Mouse (Mus musculus) heart, postnatal 10 days (tissue): ENCODE data around the gene Gnb1l. TPM values are rescaled to one million over a fixed set of nuclear protein-coding genes. Genes with fewer than 3 reads are reported as not detected.
A peak's percentile ranks its signal among the peaks of the same experiment; 100 is the strongest.

ENCODE experiments used
- DNase-seq, 2 experiments: peaks; one replicate each; pipeline ENCODE4 v3.0.0; 2021
- intact Hi-C: fragments of 180-260 bp; cut with DNase I; formaldehyde crosslinking; loops from one replicate; pipeline ENCODE4 v1.15.1; 2025
- total RNA-seq, 2 experiments: library from RNA; stranded (reverse); gene quantifications; 2 replicates each; pipeline ENCODE4 v1.2.3; 2021

The Gnb1l gene
- 1 to 10 TPM; 6.4 to 6.9 TPM for total RNA-seq

GRCm38 (mm10) chr16:18498558-18498990 is at the start of gene Gnb1l, which contains the start of gene Rtl10:
Gnb1l (plus strand) TSS chr16:18498713.
Rtl10 (plus strand) TSS chr16:18498901.
- intact Hi-C loops = loop anchor here (2.0 to 5.0 kb wide), 2 partner anchors 36 to 56 kb away; no protein-coding TSS in a partner anchor
- DNase-seq = peak; percentile 96

- intact Hi-C loops = loop anchor here (10.0 kb wide), 1 partner anchor 346 kb away; no protein-coding TSS in a partner anchor
- no peak for DNase-seq
Measured at GRCm38 (mm10) chr16:18449005-18449404, 49.5 kb upstream of the Gnb1l start.

GRCm38 (mm10) chr16:18451486-18452181 is 46.9 kb upstream of the Gnb1l start:
- no peak for DNase-seq
- intact Hi-C loops = no loop called here

GRCm38 (mm10) chr16:18452361-18452862 is 46.1 kb upstream of the Gnb1l start:
- intact Hi-C loops = no loop called here
- DNase-seq = no peak

- intact Hi-C loops = no loop called here
- DNase-seq = peak in 1 of 2 experiments; percentile 18
Measured at GRCm38 (mm10) chr16:18453846-18454245, 44.7 kb upstream of the Gnb1l start.

- no peak for DNase-seq
- intact Hi-C loops = no loop called here
Measured at GRCm38 (mm10) chr16:18455407-18455806, 43.1 kb upstream of the Gnb1l start.

- DNase-seq = no peak
- intact Hi-C loops = no loop called here
Measured at GRCm38 (mm10) chr16:18458661-18459060, 39.9 kb upstream of the Gnb1l start.

- intact Hi-C loops = no loop called here
Measured at GRCm38 (mm10) chr16:18459335-18459954, 39.1 kb upstream of the Gnb1l start.

GRCm38 (mm10) chr16:18459955-18460370 is 38.5 kb upstream of the Gnb1l start:
- DNase-seq = peak; percentile 53 to 60
- intact Hi-C loops = loop anchor here (5.0 kb wide), 1 partner anchor 37 kb away; the partner anchor contains the start of genes Gnb1l and Rtl10

More at GRCm38 (mm10) chr16:18459335-18459954, 39.1 kb upstream of the Gnb1l start:
- peak in 1 of 2 experiments; percentile 25 for DNase-seq

GRCm38 (mm10) chr16:18460826-18461225 is 37.7 kb upstream of the Gnb1l start:
- no peak for DNase-seq
- intact Hi-C loops = loop anchor here (5.0 kb wide), 1 partner anchor 36 kb away; the partner anchor contains the start of genes Gnb1l and Rtl10

- intact Hi-C loops = loop anchor here (5.0 kb wide), 1 partner anchor 35 kb away; the partner anchor contains the start of genes Gnb1l and Rtl10
- no peak for DNase-seq
Measured at GRCm38 (mm10) chr16:18462031-18462430, 36.5 kb upstream of the Gnb1l start.

- intact Hi-C loops = loop anchor here (5.0 kb wide), 1 partner anchor 35 kb away; the partner anchor contains the start of genes Gnb1l and Rtl10
- peak; percentile 33 to 44 for DNase-seq
Measured at GRCm38 (mm10) chr16:18462598-18462997, 35.9 kb upstream of the Gnb1l start.

GRCm38 (mm10) chr16:18464271-18464670 is 34.2 kb upstream of the Gnb1l start:
- intact Hi-C loops = loop anchor here (5.0 kb wide), 1 partner anchor 33 kb away; the partner anchor contains the start of genes Gnb1l and Rtl10
- DNase-seq = peak; percentile 49 to 61

GRCm38 (mm10) chr16:18470829-18471228 is 27.7 kb upstream of the Gnb1l start:
- intact Hi-C loops = no loop called here
- no peak for DNase-seq

- DNase-seq = no peak
- intact Hi-C loops = no loop called here
Measured at GRCm38 (mm10) chr16:18471381-18471955, 27.0 kb upstream of the Gnb1l start.

GRCm38 (mm10) chr16:18471976-18472375 is 26.5 kb upstream of the Gnb1l start:
- intact Hi-C loops = no loop called here
- DNase-seq = no peak

GRCm38 (mm10) chr16:18472416-18472815 is 26.1 kb upstream of the Gnb1l start:
- DNase-seq = no peak
- intact Hi-C loops = no loop called here

- intact Hi-C loops = no loop called here
- DNase-seq = no peak
Measured at GRCm38 (mm10) chr16:18472976-18473375, 25.5 kb upstream of the Gnb1l start.

GRCm38 (mm10) chr16:18474021-18474420 is 24.5 kb upstream of the Gnb1l start:
- intact Hi-C loops = no loop called here
- DNase-seq = no peak

GRCm38 (mm10) chr16:18477996-18478395 is 20.5 kb upstream of the Gnb1l start:
- DNase-seq = no peak
- intact Hi-C loops = no loop called here

- no peak for DNase-seq
- intact Hi-C loops = no loop called here
Measured at GRCm38 (mm10) chr16:18479667-18480066, 18.8 kb upstream of the Gnb1l start.
